In the genomic region with DNA sequence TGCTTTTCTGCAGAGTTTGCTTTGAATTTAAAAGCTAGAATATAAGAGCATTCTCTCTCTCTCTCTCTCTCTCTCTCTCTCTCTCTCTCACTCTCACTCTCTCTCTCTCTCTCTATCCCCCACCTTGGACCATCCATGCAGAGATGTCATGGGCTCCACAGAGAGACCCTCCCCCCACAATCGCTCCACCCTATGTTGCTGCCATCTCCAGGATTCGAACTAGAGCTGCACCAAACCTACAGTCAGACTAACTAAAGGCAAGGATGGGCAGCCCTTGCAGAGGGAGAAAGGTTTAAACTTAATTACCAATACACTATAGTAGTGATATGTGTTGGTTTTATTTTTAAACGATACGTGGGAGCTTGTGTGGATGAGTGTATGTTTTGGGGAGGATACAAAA, we compare ENCODE assay signal across 26 mouse cellular contexts. TPM values are rescaled to one million over a fixed set of nuclear protein-coding genes. Genes with fewer than 3 reads are reported as not detected.
A peak's percentile ranks its signal among the peaks of the same experiment; 100 is the strongest.
DNase-seq lines count a peak whose midpoint lies in the region; ATAC-seq and TF ChIP-seq lines count a peak whose summit lies in the region.
"Had no signal": no experiment of that assay in that cellular context is flagged by ENCODE, and none has a peak within 500 bp of the region (broad histone marks: within the 10 kb centered on the region; RNA-seq: fewer than 3 reads in every experiment).

No protein-coding gene starts in this region.

- H3K9me3 ChIP-seq in intestine, postnatal 0 days (ENCODE audit: control insufficient read depth): no peaks in the 10 kb centered on the region
- H3K9me3 ChIP-seq in intestine, embryonic 15.5 days: no peaks in the 10 kb centered on the region
- no peaks in the 10 kb centered on the region for H3K9me3 ChIP-seq in stomach, embryonic 16.5 days (replicated peaks; ENCODE audit: control insufficient read depth, low read length)
- H3K9me3 ChIP-seq: embryonic facial prominence, embryonic 12.5 days; embryonic facial prominence, embryonic 15.5 days; forebrain, embryonic 12.5 days; forebrain, embryonic 15.5 days; heart, embryonic 10.5 days; heart, embryonic 13.5 days; hindbrain, embryonic 12.5 days; hindbrain, embryonic 15.5 days had no signal

- 0 out of 2 replicates have a peak overlapping the region, but pooled peaks have one; percentile 6 for H3K4me2 ChIP-seq in intestine, postnatal 0 days (replicated peaks; ENCODE audit: low read depth)
- H3K4me2 ChIP-seq in intestine, embryonic 15.5 days (replicated peaks): no peak overlapping the region
- H3K4me2 ChIP-seq in stomach, embryonic 16.5 days (ENCODE audit: low read depth, low read length): peak overlapping the region; percentile 24; the same call in 1 of the 2 replicates
- H3K4me2 ChIP-seq: embryonic facial prominence, embryonic 12.5 days; embryonic facial prominence, embryonic 15.5 days; forebrain, embryonic 12.5 days; forebrain, embryonic 15.5 days; heart, embryonic 13.5 days; hindbrain, embryonic 12.5 days; hindbrain, embryonic 15.5 days had no signal

- peak overlapping the region; percentile 24 for H3K4me3 ChIP-seq in gastrocnemius, adult 2 months
- H3K4me3 ChIP-seq in intestine, postnatal 0 days (ENCODE audit: low read depth, low read length): no peak overlapping the region
- no peak overlapping the region for H3K4me3 ChIP-seq in intestine, embryonic 15.5 days (replicated peaks)
- no peak overlapping the region; the same call in 1 of the 2 replicates for H3K4me3 ChIP-seq in stomach, embryonic 16.5 days (replicated peaks; ENCODE audit: low read length)
- H3K4me3 ChIP-seq: embryonic facial prominence, embryonic 12.5 days; embryonic facial prominence, embryonic 15.5 days; erythroblast, embryonic 14.5 days; forebrain, embryonic 12.5 days; forebrain, embryonic 15.5 days; heart, adult 2 months; heart, embryonic 10.5 days; heart, embryonic 13.5 days; hindbrain, embryonic 12.5 days; hindbrain, embryonic 15.5 days had no signal

- no peak for DNase-seq in gastrocnemius, adult 2 months
- no peak for DNase-seq in gastrocnemius, postnatal 25 days
- DNase-seq in adrenal gland, adult (ENCODE audit: inconsistent age in 2 of 2, low spot score in 1 of 2): no peak
- DNase-seq: adrenal gland, postnatal 14 days; cerebellum, adult 11 months; cerebellum, adult 2 months; cerebellum, adult 9-11 months; cerebellum, postnatal 25 days; gastrocnemius, postnatal 14 days; heart, adult 2 months; kidney, adult 11 months had no signal

- 81% methylated on average over 4 of the region's 4 CpGs for WGBS in intestine, postnatal 0 days
- WGBS in intestine, embryonic 15.5 days: 81% methylated on average over 4 of the region's 4 CpGs
- WGBS in stomach, embryonic 16.5 days: 85% methylated on average over 4 of the region's 4 CpGs

- no peaks in the 10 kb centered on the region for H3K4me1 ChIP-seq in intestine, postnatal 0 days (replicated peaks; ENCODE audit: control insufficient read depth, insufficient read depth, low read length)
- H3K4me1 ChIP-seq in intestine, embryonic 15.5 days (replicated peaks): no peaks in the 10 kb centered on the region
- H3K4me1 ChIP-seq in stomach, embryonic 16.5 days (ENCODE audit: control insufficient read depth, insufficient read depth, low read length): no peaks in the 10 kb centered on the region
- H3K4me1 ChIP-seq: forebrain, embryonic 12.5 days; forebrain, embryonic 15.5 days; hindbrain, embryonic 12.5 days; hindbrain, embryonic 15.5 days had no signal

- no peak overlapping the region for H3K9ac ChIP-seq in intestine, postnatal 0 days (ENCODE audit: low read depth, low read length)
- no peak overlapping the region for H3K9ac ChIP-seq in intestine, embryonic 15.5 days
- no peak overlapping the region for H3K9ac ChIP-seq in stomach, embryonic 16.5 days (ENCODE audit: low read length)
- H3K9ac ChIP-seq: embryonic facial prominence, embryonic 12.5 days; embryonic facial prominence, embryonic 15.5 days; forebrain, embryonic 12.5 days; forebrain, embryonic 15.5 days; heart, embryonic 13.5 days; hindbrain, embryonic 12.5 days; hindbrain, embryonic 15.5 days had no signal

- H3K36me3 ChIP-seq in intestine, postnatal 0 days (ENCODE audit: control insufficient read depth, insufficient read depth): peaks cover 4% of the 10 kb centered on the region
- H3K36me3 ChIP-seq in intestine, embryonic 15.5 days: no peaks in the 10 kb centered on the region
- no peaks in the 10 kb centered on the region for H3K36me3 ChIP-seq in stomach, embryonic 16.5 days (ENCODE audit: control insufficient read depth, insufficient read depth, low read length)
- H3K36me3 ChIP-seq: embryonic facial prominence, embryonic 12.5 days; embryonic facial prominence, embryonic 15.5 days; forebrain, embryonic 12.5 days; forebrain, embryonic 15.5 days; hindbrain, embryonic 12.5 days; hindbrain, embryonic 15.5 days had no signal

- ATAC-seq in intestine, postnatal 0 days: no peak
- no peak for ATAC-seq in intestine, embryonic 15.5 days
- ATAC-seq in stomach, embryonic 16.5 days (ENCODE audit: insufficient read depth, low FRiP score): no peak
- ATAC-seq: activated CD4-positive, CD25-positive, alpha-beta regulatory T cell, adult 4 months; forebrain, embryonic 15.5 days had no signal

- no peak for TF ChIP-seq CTCF in gastrocnemius, adult 2 months (IDR thresholded peaks at IDR 0.05)
- no peak for TF ChIP-seq CTCF in intestine, postnatal 0 days (IDR thresholded peaks at IDR 0.05; ENCODE audit: low read depth)

- no peak overlapping the region for H3K27ac ChIP-seq in gastrocnemius, adult 2 months
- no peak overlapping the region for H3K27ac ChIP-seq in intestine, postnatal 0 days (ENCODE audit: low read depth, low read length)
- no peak overlapping the region for H3K27ac ChIP-seq in intestine, embryonic 15.5 days
- no peak overlapping the region for H3K27ac ChIP-seq in stomach, embryonic 16.5 days (ENCODE audit: low read length)
- H3K27ac ChIP-seq: embryonic facial prominence, embryonic 12.5 days; embryonic facial prominence, embryonic 15.5 days; forebrain, embryonic 12.5 days; forebrain, embryonic 15.5 days; heart, adult 2 months; heart, embryonic 10.5 days; heart, embryonic 13.5 days; hindbrain, embryonic 12.5 days; hindbrain, embryonic 15.5 days had no signal

- intact Hi-C loops in gastrocnemius, adult 2 months (cut with DNase I): no loop called here

- no peaks in the 10 kb centered on the region for H3K27me3 ChIP-seq in intestine, postnatal 0 days (replicated peaks; ENCODE audit: control insufficient read depth, insufficient read depth, low read length)
- no peaks in the 10 kb centered on the region for H3K27me3 ChIP-seq in intestine, embryonic 15.5 days (replicated peaks)
- no peaks in the 10 kb centered on the region for H3K27me3 ChIP-seq in stomach, embryonic 16.5 days (ENCODE audit: control insufficient read depth, insufficient read depth, low read length)
- H3K27me3 ChIP-seq: embryonic facial prominence, embryonic 12.5 days; embryonic facial prominence, embryonic 15.5 days; forebrain, embryonic 12.5 days; forebrain, embryonic 15.5 days; hindbrain, embryonic 12.5 days; hindbrain, embryonic 15.5 days had no signal

RNA-seq across cellular contexts. Expression of gene Acta2, which starts 4.8 kb away (rescaled TPM):
- 10 to 100 TPM; 52.8 to 61.6 TPM for total RNA-seq in gastrocnemius, adult 2 months (2021)
- 100 to 1,000 TPM in 1 of 2 experiments, 10 to 100 TPM in 1; 66.9 to 129 TPM for total RNA-seq in gastrocnemius, postnatal 25 days (2021)
- polyA plus RNA-seq in intestine, postnatal 0 days (2015; fragmentation: Nextera tagmentation; extraction: Ambion mirVana): 1,651 and 1,727 TPM in 2 replicates
- polyA plus RNA-seq in intestine, embryonic 15.5 days (2015; fragmentation: Nextera tagmentation; extraction: Ambion mirVana): 1,375 and 1,410 TPM in 2 replicates
- 2,412 and 2,864 TPM in 2 replicates for polyA plus RNA-seq in stomach, embryonic 16.5 days (2015; fragmentation: Nextera tagmentation; extraction: Ambion mirVana)
- total RNA-seq: common myeloid progenitor, adult 5-6 weeks; hematopoietic stem cell, adult 5-6 weeks had no signal
- polyA plus RNA-seq: erythroblast, embryonic 14.5 days had no signal

RNA-seq across cellular contexts. Expression of gene Fas, which starts 39.8 kb away (rescaled TPM):
- total RNA-seq in gastrocnemius, adult 2 months (2021): 1 to 10 TPM; 4.0 to 5.8 TPM
- total RNA-seq in gastrocnemius, postnatal 25 days (2021): 1 to 10 TPM; 3.7 to 5.5 TPM
- 14.2 and 15.6 TPM in 2 replicates for polyA plus RNA-seq in intestine, postnatal 0 days (2015; fragmentation: Nextera tagmentation; extraction: Ambion mirVana)
- polyA plus RNA-seq in intestine, embryonic 15.5 days (2015; fragmentation: Nextera tagmentation; extraction: Ambion mirVana): 3.9 and 4.9 TPM in 2 replicates
- polyA plus RNA-seq in stomach, embryonic 16.5 days (2015; fragmentation: Nextera tagmentation; extraction: Ambion mirVana): 5.1 and 5.9 TPM in 2 replicates
- polyA plus RNA-seq: erythroblast, embryonic 14.5 days had no signal

RNA-seq across cellular contexts. Expression of gene Stambpl1, which starts 58.6 kb away (rescaled TPM):
- total RNA-seq in gastrocnemius, adult 2 months (2021): under 1 TPM; 0.59 to 0.84 TPM
- total RNA-seq in gastrocnemius, postnatal 25 days (2021): 1 to 10 TPM in 1 of 2 experiments, under 1 TPM in 1; 0.61 to 1.2 TPM
- 14.8 and 16.8 TPM in 2 replicates for polyA plus RNA-seq in intestine, postnatal 0 days (2015; fragmentation: Nextera tagmentation; extraction: Ambion mirVana)
- 19.6 and 20.2 TPM in 2 replicates for polyA plus RNA-seq in intestine, embryonic 15.5 days (2015; fragmentation: Nextera tagmentation; extraction: Ambion mirVana)
- polyA plus RNA-seq in stomach, embryonic 16.5 days (2015; fragmentation: Nextera tagmentation; extraction: Ambion mirVana): 12.5 and 13.2 TPM in 2 replicates
- polyA plus RNA-seq: erythroblast, embryonic 14.5 days had no signal
